Mouse (Mus musculus) ES-E14 (cell line): Measurements from ENCODE around the gene Lck.

ENCODE experiments used
- CHD2 ChIP-seq: IDR thresholded peaks from 2 replicates; pipeline ENCODE4 v1.6.1; 2014; ENCODE audit warnings: mild to moderate bottlenecking, low read depth, low read length, inconsistent platforms
- HCFC1 ChIP-seq: IDR thresholded peaks from 2 replicates; pipeline ENCODE4 v1.6.1; 2012; ENCODE audit warnings: low read length, inconsistent platforms, borderline replicate concordance; ENCODE audit not compliant: insufficient read depth
- MAFK ChIP-seq: IDR thresholded peaks from 2 replicates; pipeline ENCODE4 v1.6.1; 2014; ENCODE audit warnings: mild to moderate bottlenecking, low read depth, low read length, inconsistent platforms; ENCODE audit not compliant: insufficient read depth
- ZC3H11A ChIP-seq: IDR thresholded peaks from 2 replicates; pipeline ENCODE4 v1.6.1; 2012; ENCODE audit warnings: low read depth, mild to moderate bottlenecking, inconsistent platforms, low read length, borderline replicate concordance
- ZNF384 ChIP-seq: IDR thresholded peaks from 2 replicates; pipeline ENCODE4 v1.6.1; 2012; ENCODE audit warnings: low read depth, low read length, inconsistent platforms

GRCm38 (mm10) chr4:129544106-129544505 is 29.3 kb downstream of the Lck start:
- TF ChIP-seq MAFK = no peak
- no peak for TF ChIP-seq ZNF384
- no peak for TF ChIP-seq HCFC1
- no peak for TF ChIP-seq CHD2
- no peak for TF ChIP-seq ZC3H11A
